Mouse (Mus musculus): ENCODE data around the gene Clca3b. TPM values are rescaled to one million over a fixed set of nuclear protein-coding genes. Genes with fewer than 3 reads are reported as not detected.
"Not testable (repeated sequence)": the region's sequence is repeated elsewhere in the genome, so short reads cannot be mapped to it uniquely, and the experiment has no call there.

The Clca3b gene
- polyA plus RNA-seq, 1 experiment from 2014 or later = 1.3 TPM

- Histone ChIP-seq H3K4me1 (no peaks in the 10 kb centered on the region), H3K4me3 (replicated peaks) (no peak overlapping the region), H3K36me3 (no peaks in the 10 kb centered on the region), H3K27me3 (replicated peaks) (no peaks in the 10 kb centered on the region), H3K9ac (no peak overlapping the region), H3K9me3 (no peaks in the 10 kb centered on the region), H3K4me2 (no peak overlapping the region), H3K27ac (no peak overlapping the region)
- WGBS = 37% methylated on average over 3 of the region's 3 CpGs
- ATAC-seq (ENCODE audit: insufficient read depth, low FRiP score, low read depth) = no peak
Measured at GRCm38 (mm10) chr3:144811821-144812220, 37.3 kb downstream of the Clca3b start.

GRCm38 (mm10) chr3:144808153-144808925 is 40.8 kb downstream of the Clca3b start:
- not testable (repeated sequence) for H3K27me3 ChIP-seq (replicated peaks); ATAC-seq (ENCODE audit: insufficient read depth, low FRiP score, low read depth); H3K9me3 ChIP-seq; H3K27ac ChIP-seq; H3K4me3 ChIP-seq (replicated peaks); H3K9ac ChIP-seq; H3K4me2 ChIP-seq; H3K36me3 ChIP-seq; H3K4me1 ChIP-seq
- 74% methylated on average over 16 of the region's 17 CpGs for WGBS

GRCm38 (mm10) chr3:144806626-144807025 is 42.5 kb downstream of the Clca3b start:
- not testable (repeated sequence) for H3K4me2 ChIP-seq; H3K9ac ChIP-seq; ATAC-seq (ENCODE audit: insufficient read depth, low FRiP score, low read depth); H3K36me3 ChIP-seq; H3K4me1 ChIP-seq; H3K9me3 ChIP-seq; H3K4me3 ChIP-seq (replicated peaks); H3K27ac ChIP-seq; H3K27me3 ChIP-seq (replicated peaks)
- WGBS = 59% methylated on average over 2 of the region's 2 CpGs

GRCm38 (mm10) chr3:144801861-144802260 is 47.3 kb downstream of the Clca3b start:
- Histone ChIP-seq H3K4me2 (no peak overlapping the region), H3K9me3 (no peaks in the 10 kb centered on the region), H3K27me3 (replicated peaks) (no peaks in the 10 kb centered on the region), H3K4me1 (no peaks in the 10 kb centered on the region), H3K27ac (no peak overlapping the region), H3K4me3 (replicated peaks) (no peak overlapping the region), H3K9ac (no peak overlapping the region), H3K36me3 (no peaks in the 10 kb centered on the region)
- 30% methylated on average over 8 of the region's 8 CpGs for WGBS
- ATAC-seq (ENCODE audit: insufficient read depth, low FRiP score, low read depth) = no peak

GRCm38 (mm10) chr3:144785181-144786148 is 63.7 kb downstream of the Clca3b start:
- H3K9me3 ChIP-seq = no peaks in the 10 kb centered on the region
- 67% methylated on average over 11 of the region's 11 CpGs for WGBS
- no peak overlapping the region for H3K4me3 ChIP-seq (replicated peaks)
- no peak overlapping the region for H3K9ac ChIP-seq
- no peak overlapping the region for H3K4me2 ChIP-seq
- H3K36me3 ChIP-seq = no peaks in the 10 kb centered on the region
- no peaks in the 10 kb centered on the region for H3K4me1 ChIP-seq
- H3K27me3 ChIP-seq (replicated peaks) = no peaks in the 10 kb centered on the region
- no peak overlapping the region for H3K27ac ChIP-seq
- no peak for ATAC-seq (ENCODE audit: insufficient read depth, low FRiP score, low read depth)

Other genes with a start within 250 kb of the Clca3b start
- 98.1 and 103 TPM in 2 replicates for gene Sh3glb1, start 129.0 kb downstream of the Clca3b start, polyA plus RNA-seq (2015; fragmentation: Nextera tagmentation; extraction: Ambion mirVana)
- gene Clca3a1, start 88.4 kb downstream of the Clca3b start, polyA plus RNA-seq (2015; fragmentation: Nextera tagmentation; extraction: Ambion mirVana) = 14.2 and 18.1 TPM in 2 replicates
- gene Clca3a2, start 29.9 kb downstream of the Clca3b start, polyA plus RNA-seq (2015; fragmentation: Nextera tagmentation; extraction: Ambion mirVana) = 1.6 and 3.1 TPM in 2 replicates
- gene Clca4b, start 83.2 kb upstream of the Clca3b start, polyA plus RNA-seq (2015; fragmentation: Nextera tagmentation; extraction: Ambion mirVana) = 2.7 and 2.9 TPM in 2 replicates
- 0.35 TPM in 1 of 2 replicates, not detected in the other for gene Clca4a, start 125.7 kb upstream of the Clca3b start, polyA plus RNA-seq (2015; fragmentation: Nextera tagmentation; extraction: Ambion mirVana)
- 5.8 and 6.9 TPM in 2 replicates for gene Clca1, start 183.4 kb upstream of the Clca3b start, polyA plus RNA-seq (2015; fragmentation: Nextera tagmentation; extraction: Ambion mirVana)

All from stomach, embryonic 15.5 days (tissue).